Mouse (Mus musculus) spleen, adult 2 months (tissue): ENCODE measurements at regions not wholly inside any gene's neighbourhood (a gene's known extent, or its start where the extent isn't known, plus 50 kb on each side); places are given as distances from the start of the nearest gene placed in this dataset.

Source experiments
- DNase-seq, 2 experiments: peaks; one replicate each; pipeline versions ENCODE4 v3.0.0 to v3.0.0-alpha.2; 2012 to 2021; ENCODE audit warnings: low spot score in 2 of 2, low read depth in 1 of 2
- H3K27ac ChIP-seq: fragments of 200-500 bp; 2 replicates; pipeline ENCODE4 v1.5.1; 2012; ENCODE audit warnings: low read length, inconsistent platforms; ENCODE audit not compliant: insufficient read depth
- H3K27me3 ChIP-seq: fragments of 200-500 bp; 2 replicates; pipeline ENCODE4 v1.6.1; 2012; ENCODE audit warnings: mild to moderate bottlenecking, moderate library complexity, low read length, inconsistent platforms; ENCODE audit not compliant: control insufficient read depth, insufficient read depth
- H3K36me3 ChIP-seq: fragments of 200-500 bp; 2 replicates; pipeline ENCODE4 v1.6.1; 2012; ENCODE audit warnings: mild to moderate bottlenecking, low read length, inconsistent platforms; ENCODE audit not compliant: control insufficient read depth, insufficient read depth
- H3K4me1 ChIP-seq: fragments of 200-500 bp; 2 replicates; pipeline ENCODE4 v1.6.1; 2011; ENCODE audit warnings: inconsistent platforms; ENCODE audit not compliant: control insufficient read depth, insufficient read depth, insufficient read length
- H3K4me3 ChIP-seq: fragments of 200-500 bp; 2 replicates; pipeline ENCODE4 v1.5.1; 2011; ENCODE audit warnings: mild to moderate bottlenecking, inconsistent platforms; ENCODE audit not compliant: insufficient read depth, insufficient read length; ENCODE audit errors: extremely low read depth
- CTCF ChIP-seq: fragments of 200-500 bp; IDR thresholded peaks from 2 replicates; pipeline ENCODE4 v1.5.1; 2011; ENCODE audit warnings: mild to moderate bottlenecking, inconsistent platforms; ENCODE audit not compliant: insufficient read depth, insufficient read length, insufficient replicate concordance; ENCODE audit errors: extremely low read depth
- POLR2A ChIP-seq: fragments of 200-500 bp; IDR thresholded peaks from 2 replicates; pipeline ENCODE4 v1.6.1; 2011; ENCODE audit warnings: low read depth, low read length, inconsistent platforms
- WGBS: fragments of 180-500 bp; shearing (Covaris S2); methylation state at CpG from one replicate; pipeline ENCODE4 v1.1.7; 2018; 5-methylcytosine and 5-hydroxymethylcytosine counted together

GRCm38 (mm10) chr11:114567814-114568800 lies 100.2 kb upstream of the Rpl38 start:
- Histone ChIP-seq H3K27me3 (0 out of 2 replicates have a peak, but pooled peaks cover 1% of the 10 kb centered on the region), H3K36me3 (no peaks in the 10 kb centered on the region), H3K4me3 (no peak overlapping the region), H3K4me1 (no peaks in the 10 kb centered on the region), H3K27ac (no peak overlapping the region)
- WGBS: 25% methylated on average over 21 of the region's 21 CpGs
- no peak for TF ChIP-seq POLR2A
- no peak for TF ChIP-seq CTCF
- DNase-seq: no peak

GRCm38 (mm10) chr11:114567045-114567780 lies 101.1 kb upstream of the Rpl38 start:
- 0 out of 2 replicates have a peak, but pooled peaks cover 1% of the 10 kb centered on the region for H3K27me3 ChIP-seq
- DNase-seq: no peak
- no peak overlapping the region for H3K4me3 ChIP-seq
- TF ChIP-seq POLR2A: no peak
- no peak for TF ChIP-seq CTCF
- 28% methylated on average over 20 of the region's 20 CpGs for WGBS
- no peak overlapping the region for H3K27ac ChIP-seq
- no peaks in the 10 kb centered on the region for H3K36me3 ChIP-seq
- no peaks in the 10 kb centered on the region for H3K4me1 ChIP-seq

GRCm38 (mm10) chr11:114564949-114565348 lies 103.4 kb upstream of the Rpl38 start:
- WGBS: 88% methylated on average over 2 of the region's 2 CpGs
- DNase-seq: no peak
- Histone ChIP-seq H3K27me3 (0 out of 2 replicates have a peak, but pooled peaks cover 1% of the 10 kb centered on the region), H3K36me3 (no peaks in the 10 kb centered on the region), H3K4me3 (no peak overlapping the region), H3K27ac (no peak overlapping the region), H3K4me1 (no peaks in the 10 kb centered on the region)
- peak; percentile 4; the same call in 1 of the 2 replicates for TF ChIP-seq CTCF
- no peak for TF ChIP-seq POLR2A

GRCm38 (mm10) chr11:114563172-114563571 lies 105.2 kb upstream of the Rpl38 start:
- no peaks in the 10 kb centered on the region for H3K4me1 ChIP-seq
- TF ChIP-seq CTCF (no peak), POLR2A (no peak)
- WGBS: 94% methylated on average over 9 of the region's 9 CpGs
- H3K27ac ChIP-seq: no peak overlapping the region
- H3K4me3 ChIP-seq: no peak overlapping the region
- DNase-seq: no peak
- no peaks in the 10 kb centered on the region for H3K36me3 ChIP-seq
- 0 out of 2 replicates have a peak, but pooled peaks cover 1% of the 10 kb centered on the region for H3K27me3 ChIP-seq

GRCm38 (mm10) chr11:114554576-114554975 lies 113.7 kb upstream of the Rpl38 start:
- H3K36me3 ChIP-seq: no peaks in the 10 kb centered on the region
- no peak overlapping the region for H3K27ac ChIP-seq
- 34% methylated on average over 5 of the region's 5 CpGs for WGBS
- no peak for DNase-seq
- H3K27me3 ChIP-seq: no peaks in the 10 kb centered on the region
- TF ChIP-seq POLR2A: no peak
- TF ChIP-seq CTCF: no peak
- H3K4me3 ChIP-seq: no peak overlapping the region
- no peaks in the 10 kb centered on the region; the same call in 1 of the 2 replicates for H3K4me1 ChIP-seq

GRCm38 (mm10) chr11:114553992-114554391 lies 114.3 kb upstream of the Rpl38 start:
- 6% methylated on average over 13 of the region's 13 CpGs for WGBS
- Histone ChIP-seq H3K4me1 (no peaks in the 10 kb centered on the region; the same call in 1 of the 2 replicates), H3K36me3 (no peaks in the 10 kb centered on the region), H3K27me3 (no peaks in the 10 kb centered on the region), H3K4me3 (0 out of 2 replicates have a peak overlapping the region, but pooled peaks have one; percentile 16), H3K27ac (no peak overlapping the region)
- TF ChIP-seq CTCF: no peak
- TF ChIP-seq POLR2A: no peak
- no peak for DNase-seq
